Mouse (Mus musculus) layer of hippocampus, postnatal 25 days (tissue): ENCODE data around the gene Itgb4. TPM values are rescaled to one million over a fixed set of nuclear protein-coding genes. Genes with fewer than 3 reads are reported as not detected.
A peak's percentile ranks its signal among the peaks of the same experiment; 100 is the strongest.

Experiments used
- DNase-seq, 2 experiments: peaks; one replicate each; pipeline ENCODE4 v3.0.0; 2022; ENCODE audit warnings: mixed read lengths in 2 of 2, low spot score in 1 of 2; ENCODE audit errors: extremely low spot score in 1 of 2
- total RNA-seq, 2 experiments: library from RNA; stranded (reverse); gene quantifications; 2 replicates each; pipeline ENCODE4 v1.2.3; 2021

Itgb4 gene
- total RNA-seq, 2 experiments from 2014 or later = 5.2 to 6.5 TPM

DNA sequence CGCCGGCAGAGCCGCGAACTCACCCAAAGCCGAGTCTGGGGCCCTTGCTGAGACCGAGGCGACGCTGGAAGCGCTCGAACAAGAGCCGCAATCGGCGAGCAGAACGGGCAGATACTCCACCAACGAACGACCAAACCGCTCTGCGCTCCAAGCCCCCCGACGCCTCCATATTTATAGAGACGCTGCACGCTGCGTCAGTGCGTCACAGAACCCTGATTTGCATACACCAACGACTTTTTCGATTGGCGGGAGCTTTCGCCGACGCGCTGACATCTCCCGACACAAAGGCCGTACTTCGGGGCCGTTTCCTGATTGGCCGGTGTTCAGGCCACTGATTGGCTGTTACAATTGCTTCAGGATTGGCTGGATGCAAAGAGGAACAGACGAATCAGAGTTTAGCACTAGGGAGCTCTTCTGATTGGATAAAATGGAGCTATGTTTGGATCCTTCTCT, 49.9 kb downstream of the Itgb4 start:
- DNase-seq = peak in 1 of 2 experiments; percentile 81

DNA sequence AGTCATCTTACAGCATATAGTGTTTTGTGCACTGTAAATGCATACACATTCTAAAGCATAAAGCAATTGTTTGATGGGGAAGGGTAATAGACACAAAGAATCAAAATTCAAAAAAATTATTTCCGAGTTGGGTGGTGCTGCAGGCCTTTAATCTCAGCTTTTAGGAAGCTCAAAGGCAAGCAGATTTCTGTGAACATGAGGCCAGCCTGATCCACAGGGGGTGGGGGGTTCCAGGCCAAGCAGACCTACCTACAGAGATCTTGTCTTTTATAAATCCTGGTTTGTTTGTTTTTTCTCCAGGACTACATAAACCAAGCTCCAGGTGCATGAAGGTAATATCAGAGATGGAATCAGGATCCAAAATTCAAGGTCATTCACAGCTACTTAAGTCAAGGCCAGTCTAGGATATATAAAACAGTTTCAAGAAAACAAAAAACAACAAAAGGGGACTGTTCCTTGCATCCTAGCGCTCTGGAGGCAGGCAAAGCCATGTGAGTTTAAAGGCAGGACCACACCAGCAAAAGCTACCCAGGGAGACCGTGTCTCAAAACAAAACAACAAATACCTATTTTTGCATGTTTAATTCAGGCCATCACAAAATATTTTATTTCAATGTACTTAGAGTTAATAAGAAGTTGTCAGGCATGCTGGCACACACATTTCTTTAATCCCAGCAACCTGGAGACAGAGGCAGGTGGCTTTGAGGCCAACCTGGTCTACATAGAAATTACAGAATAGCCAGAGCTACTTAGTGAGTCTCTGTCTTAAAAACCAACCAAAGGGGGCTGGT, 50.7 kb downstream of the Itgb4 start:
- no peak for DNase-seq

- DNase-seq = no peak
Measured at GRCm38 (mm10) chr11:116027756-116028155, 53.2 kb downstream of the Itgb4 start, which contains the start of gene H3f3b. H3f3b (minus strand) TSS chr11:116027962.

DNA sequence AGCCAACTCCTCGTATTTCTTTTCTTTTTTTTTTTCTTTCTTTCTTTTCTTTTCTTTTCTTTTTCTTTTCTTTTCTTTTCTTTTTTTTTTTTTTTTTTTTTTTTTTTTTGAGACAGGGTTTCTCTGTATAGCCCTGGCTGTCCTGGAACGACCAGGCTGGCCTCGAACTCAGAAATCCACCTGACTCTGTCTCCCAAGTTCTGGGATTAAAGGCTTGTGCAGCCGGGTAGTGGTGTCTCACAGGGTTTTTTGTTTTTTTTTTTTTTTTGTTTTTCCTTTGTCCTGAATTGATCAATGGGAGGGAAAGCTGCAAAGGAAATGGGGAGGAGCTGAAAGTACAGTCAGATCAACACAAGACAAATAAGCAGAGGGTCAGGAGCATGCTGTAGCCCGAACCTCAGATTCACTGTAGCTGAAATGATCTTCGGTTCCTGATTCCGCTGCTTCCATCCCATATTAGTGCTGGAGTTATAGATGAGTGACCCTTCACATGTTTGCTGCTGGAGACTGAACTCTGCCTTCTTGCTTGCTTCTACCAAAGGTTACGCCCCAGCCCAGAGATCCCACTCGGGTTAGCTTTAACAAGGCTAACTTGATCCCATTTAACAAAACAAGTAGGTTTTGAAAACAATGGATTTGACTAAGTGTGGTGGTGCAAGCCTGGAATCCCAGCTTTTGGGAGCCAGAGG, 53.8 kb downstream of the Itgb4 start:
- DNase-seq = no peak

DNA sequence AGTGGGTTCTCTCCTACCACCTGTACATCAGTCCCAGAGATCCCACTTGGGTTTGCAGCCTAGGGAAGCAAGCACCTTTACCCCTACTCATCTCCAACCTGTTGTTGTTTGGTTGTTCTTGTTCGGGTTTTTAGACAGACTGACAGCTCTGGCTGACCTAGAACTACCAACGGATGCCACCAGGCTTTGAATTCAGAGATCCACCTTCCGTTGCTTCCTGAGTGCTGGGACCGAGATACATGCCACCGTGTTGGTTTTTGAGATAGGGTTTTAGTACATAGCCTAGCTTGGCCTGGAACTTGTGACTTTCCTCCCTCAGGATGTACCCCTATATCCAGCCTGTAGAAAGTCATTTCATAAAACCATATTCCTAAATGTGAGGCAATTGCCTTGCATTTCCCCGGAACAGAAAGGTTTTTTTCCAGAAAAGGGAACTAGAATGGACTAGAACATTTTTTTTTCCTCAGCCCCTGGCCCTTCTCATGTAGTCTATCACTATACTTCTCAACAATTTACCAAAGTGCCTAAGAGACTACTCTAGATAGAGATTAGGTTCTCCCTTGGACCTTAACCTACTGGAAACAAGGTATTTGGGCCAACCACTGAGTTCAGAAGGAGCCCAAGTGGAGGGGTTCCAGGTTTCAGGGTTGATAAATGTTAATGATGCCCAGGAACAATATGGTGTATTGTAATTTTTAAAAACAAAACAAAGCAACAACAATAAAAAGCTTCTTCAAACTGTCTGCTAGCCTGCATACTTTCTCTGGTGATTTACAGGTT, 54.8 kb downstream of the Itgb4 start:
- no peak for DNase-seq

- peak; percentile 90 to 92 for DNase-seq
Measured at GRCm38 (mm10) chr11:116030088-116030897, 55.8 kb downstream of the Itgb4 start, which contains the start of gene Unk. Unk (plus strand) TSS chr11:116030322.

GRCm38 (mm10) chr11:116030898-116031845, 56.7 kb downstream of the Itgb4 start:
- DNase-seq = no peak

DNA sequence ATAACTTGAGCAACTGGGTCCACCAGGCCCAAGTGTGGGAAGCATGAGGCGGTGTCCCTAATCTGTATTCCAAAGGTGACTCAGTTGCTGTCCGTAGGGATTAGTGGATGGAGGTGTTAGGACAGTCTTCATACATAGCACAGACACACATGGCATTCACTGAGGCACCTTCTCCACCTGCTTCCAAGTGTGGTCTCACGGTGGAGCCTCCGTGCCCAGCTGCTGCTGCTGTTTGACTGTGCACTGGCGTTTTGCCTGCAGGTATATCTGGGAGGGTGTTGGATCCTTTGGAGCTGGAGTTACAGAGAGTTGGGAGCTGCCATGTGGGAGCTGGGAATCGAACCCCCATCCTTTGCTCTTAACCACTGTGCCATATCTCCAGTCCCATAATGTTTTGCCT, 60.1 kb downstream of the Itgb4 start:
- no peak for DNase-seq

DNA sequence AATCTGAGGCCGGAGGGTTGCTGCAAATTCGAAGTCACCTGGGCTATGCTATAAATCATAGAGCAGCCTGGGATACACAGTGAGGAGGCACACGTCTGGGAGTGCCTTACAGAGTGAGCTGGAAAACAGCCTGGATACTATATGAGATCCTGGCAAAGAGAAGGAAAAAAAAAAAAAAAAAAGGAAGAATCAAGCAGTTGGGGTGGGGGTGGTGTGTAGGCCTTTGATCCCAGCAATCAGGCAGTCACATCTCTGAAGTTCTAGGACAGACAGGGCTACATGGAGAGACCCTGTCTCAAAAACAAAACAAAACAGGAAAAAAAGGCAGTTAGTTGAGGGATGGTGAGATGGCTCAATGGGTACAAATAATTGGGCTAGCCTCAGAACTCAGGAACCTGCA, 62.2 kb downstream of the Itgb4 start:
- no peak for DNase-seq

- no peak for DNase-seq
Measured at GRCm38 (mm10) chr11:116037826-116038225, 63.3 kb downstream of the Itgb4 start.

DNA sequence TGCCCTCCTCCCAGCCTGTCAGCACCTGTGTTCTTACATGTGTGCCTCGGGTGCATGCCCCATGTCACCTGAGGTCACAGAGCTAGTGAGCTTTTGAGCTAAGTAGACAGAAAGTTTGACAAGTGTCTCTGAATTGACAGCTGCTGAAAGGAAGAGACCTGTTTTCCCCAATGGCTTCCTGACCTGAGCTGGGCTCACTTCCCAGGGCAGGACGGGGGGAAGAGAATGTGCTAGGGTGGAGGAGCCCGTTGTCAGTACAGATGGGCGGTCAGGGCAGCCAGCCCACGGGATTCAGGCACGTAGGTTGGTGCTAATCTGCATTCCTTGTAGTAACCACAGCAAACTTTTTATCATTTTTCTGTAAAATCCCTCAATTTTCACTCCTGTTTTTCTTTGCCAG, 66.1 kb downstream of the Itgb4 start:
- DNase-seq = no peak

GRCm38 (mm10) chr11:116041833-116042232, 67.3 kb downstream of the Itgb4 start:
- no peak for DNase-seq

DNA sequence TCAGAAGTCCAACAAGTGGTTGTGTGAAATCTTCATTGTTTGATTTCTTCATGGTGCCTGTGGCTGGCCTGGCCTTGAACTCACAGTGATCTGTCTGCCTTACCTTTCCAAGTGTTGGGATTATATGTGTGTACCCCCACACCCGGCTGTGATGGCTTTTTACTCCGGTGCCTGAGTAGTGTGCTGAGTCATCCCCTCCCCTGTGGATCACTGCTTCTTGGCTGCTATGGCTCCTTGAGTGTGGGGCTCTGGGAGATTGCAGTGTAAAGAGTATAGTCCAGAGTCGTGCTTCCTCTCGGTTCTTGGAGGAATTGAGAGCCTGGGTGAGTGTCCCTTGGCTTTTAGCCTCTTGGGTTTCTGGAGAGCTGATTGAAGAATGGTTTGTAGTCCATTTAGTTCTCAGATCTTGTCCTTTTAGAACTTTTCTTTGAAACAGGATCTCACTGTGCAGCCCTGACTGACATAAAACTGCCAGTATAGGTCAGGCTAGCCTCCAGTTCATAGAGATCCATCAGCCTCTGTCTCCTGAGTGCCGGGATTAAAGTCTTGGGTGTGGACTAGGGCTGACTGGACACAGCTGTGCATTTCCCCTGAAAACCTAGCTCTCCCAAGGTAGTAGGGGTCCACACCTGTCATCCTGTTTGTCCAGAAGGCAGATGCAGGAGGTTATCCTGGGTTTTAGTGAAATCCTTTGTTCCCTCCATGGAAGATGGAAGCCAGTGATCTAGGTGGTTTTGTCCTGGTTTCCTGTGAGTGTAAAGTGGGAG, 68.0 kb downstream of the Itgb4 start:
- DNase-seq = no peak

- no peak for DNase-seq
Measured at GRCm38 (mm10) chr11:116043286-116043685, 68.8 kb downstream of the Itgb4 start.

DNA sequence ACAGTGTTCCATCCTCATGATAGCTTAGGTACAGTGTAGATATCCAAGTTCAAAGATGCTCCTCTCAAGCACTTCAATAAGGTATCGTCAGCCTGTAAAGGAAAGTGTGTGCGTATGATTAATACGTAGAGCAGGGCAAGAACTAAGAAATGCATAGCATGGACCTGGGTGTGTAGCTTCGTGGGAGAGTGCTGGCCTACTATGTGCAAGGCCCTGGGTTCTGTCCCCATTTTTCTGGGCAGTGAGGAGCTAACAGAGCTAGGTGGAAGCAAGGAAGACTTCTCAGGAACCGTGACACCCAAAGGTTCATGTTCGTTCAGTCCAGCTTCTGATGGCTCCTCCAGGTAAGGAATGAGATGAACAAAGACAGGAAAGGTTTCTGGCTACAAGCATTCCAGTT, 70.7 kb downstream of the Itgb4 start:
- no peak for DNase-seq

- no peak for DNase-seq
Measured at GRCm38 (mm10) chr11:116049610-116050009, 75.1 kb downstream of the Itgb4 start.

DNA sequence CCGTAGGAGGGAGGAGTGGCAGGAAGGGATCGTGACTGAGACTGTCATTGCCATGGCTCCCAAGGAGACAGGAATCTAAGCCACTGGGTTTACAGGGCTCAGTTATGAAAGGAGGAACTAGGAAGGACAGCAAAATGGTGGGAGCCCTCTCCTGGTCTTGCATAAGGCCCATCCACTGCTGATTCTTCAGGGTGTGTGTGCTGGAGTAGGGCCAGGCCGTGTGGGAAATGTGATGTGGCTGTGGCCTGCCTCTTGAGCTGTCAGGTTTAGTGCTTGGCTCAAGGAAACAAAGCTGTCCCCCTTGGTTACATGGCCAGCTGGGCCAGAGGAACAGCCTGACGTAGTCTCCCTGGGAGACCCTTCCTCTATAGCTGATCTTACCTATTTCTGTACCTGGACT, 75.7 kb downstream of the Itgb4 start:
- DNase-seq = no peak

GRCm38 (mm10) chr11:116053510-116054229, 79.2 kb downstream of the Itgb4 start:
- DNase-seq = no peak
